Mouse (Mus musculus): ENCODE data around the gene Mfsd12.

DNA sequence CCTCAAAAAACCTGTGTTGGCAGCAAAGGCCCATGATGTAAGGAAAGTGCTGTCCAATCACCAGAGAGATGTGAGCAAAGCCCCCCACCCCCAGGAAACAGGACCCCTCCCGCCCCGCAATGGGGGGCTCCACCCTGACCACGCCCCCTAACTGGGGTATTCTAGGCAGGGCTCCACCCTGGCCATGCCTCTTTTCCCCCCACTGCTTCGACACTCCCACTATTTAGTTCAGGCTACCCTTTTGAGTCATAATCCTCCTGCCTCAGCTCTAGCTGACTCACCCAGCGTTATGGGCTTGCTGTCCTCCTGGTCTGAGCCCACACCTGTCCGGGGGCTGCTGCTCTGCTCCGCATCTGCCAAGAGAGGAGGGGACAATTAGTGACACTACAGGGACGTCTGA, 52.0 kb downstream of the Mfsd12 start:
- no peak for TF ChIP-seq ZC3H11A (IDR thresholded peaks at IDR 0.05; ENCODE audit: low read depth, low read length)
- TF ChIP-seq ZMIZ1 (IDR thresholded peaks at IDR 0.05; ENCODE audit: low read depth, low read length): no peak
- no peak for TF ChIP-seq CTCF (conservative IDR thresholded peaks at IDR 0.05 in 1 of 2, IDR thresholded peaks at IDR 0.05 in 1 of 2; ENCODE audit: low read depth in 2 of 2, low read length in 2 of 2)
